Mouse (Mus musculus) forebrain, embryonic 13.5 days (tissue): ENCODE measurements around the gene Pemt. TPM values are rescaled to one million over a fixed set of nuclear protein-coding genes. Genes with fewer than 3 reads are reported as not detected.

ENCODE experiments used
- ATAC-seq: fragments of 200-750 bp; cut with Nextera tagmentation; 2 replicates; pipeline ENCODE4 v1.8.0; 2017
- H3K27ac ChIP-seq: fragments of 300-500 bp; sonication (generic); 2 replicates; pipeline ENCODE4 v1.5.1; 2015; ENCODE audit warnings: inconsistent platforms, mild to moderate bottlenecking, moderate library complexity
- H3K27me3 ChIP-seq: fragments of 300-500 bp; sonication (generic); 2 replicates; pipeline ENCODE4 v1.6.1; 2015; ENCODE audit warnings: mild to moderate bottlenecking, inconsistent platforms
- H3K36me3 ChIP-seq: fragments of 300-500 bp; sonication (generic); 2 replicates; pipeline ENCODE4 v1.6.1; 2015; ENCODE audit warnings: mild to moderate bottlenecking, inconsistent platforms; ENCODE audit not compliant: poor library complexity, severe bottlenecking
- H3K4me1 ChIP-seq: fragments of 300-500 bp; sonication (generic); 2 replicates; pipeline ENCODE4 v1.6.1; 2015; ENCODE audit warnings: inconsistent platforms
- H3K4me2 ChIP-seq: fragments of 300-500 bp; sonication (generic); 2 replicates; pipeline ENCODE4 v1.6.1; 2015; ENCODE audit warnings: inconsistent platforms, mild to moderate bottlenecking, moderate library complexity
- H3K4me3 ChIP-seq: fragments of 300-500 bp; sonication (generic); 2 replicates; pipeline ENCODE4 v1.5.1; 2015; ENCODE audit warnings: mild to moderate bottlenecking, inconsistent platforms
- H3K9ac ChIP-seq: fragments of 300-500 bp; sonication (generic); 2 replicates; pipeline ENCODE4 v1.6.1; 2015; ENCODE audit warnings: mild to moderate bottlenecking, inconsistent platforms
- H3K9me3 ChIP-seq: fragments of 300-500 bp; sonication (generic); replicated peaks from 2 replicates; pipeline ENCODE4 v1.6.1; 2016; ENCODE audit warnings: inconsistent platforms
- WGBS: fragments of 180-500 bp; shearing (Covaris S2); methylation state at CpG from one replicate; pipeline ENCODE4 v1.1.7; 2015; 5-methylcytosine and 5-hydroxymethylcytosine counted together
- polyA plus RNA-seq: library from polyadenylated mRNA; unstranded; fragments of >200 nt; fragmentation: Nextera tagmentation; extraction: Ambion mirVana; gene quantifications from 2 replicates; pipeline ENCODE4 v1.2.1, GENCODE M21; 2015

Pemt gene
- polyA plus RNA-seq: 4.3 and 7.0 TPM in 2 replicates

DNA sequence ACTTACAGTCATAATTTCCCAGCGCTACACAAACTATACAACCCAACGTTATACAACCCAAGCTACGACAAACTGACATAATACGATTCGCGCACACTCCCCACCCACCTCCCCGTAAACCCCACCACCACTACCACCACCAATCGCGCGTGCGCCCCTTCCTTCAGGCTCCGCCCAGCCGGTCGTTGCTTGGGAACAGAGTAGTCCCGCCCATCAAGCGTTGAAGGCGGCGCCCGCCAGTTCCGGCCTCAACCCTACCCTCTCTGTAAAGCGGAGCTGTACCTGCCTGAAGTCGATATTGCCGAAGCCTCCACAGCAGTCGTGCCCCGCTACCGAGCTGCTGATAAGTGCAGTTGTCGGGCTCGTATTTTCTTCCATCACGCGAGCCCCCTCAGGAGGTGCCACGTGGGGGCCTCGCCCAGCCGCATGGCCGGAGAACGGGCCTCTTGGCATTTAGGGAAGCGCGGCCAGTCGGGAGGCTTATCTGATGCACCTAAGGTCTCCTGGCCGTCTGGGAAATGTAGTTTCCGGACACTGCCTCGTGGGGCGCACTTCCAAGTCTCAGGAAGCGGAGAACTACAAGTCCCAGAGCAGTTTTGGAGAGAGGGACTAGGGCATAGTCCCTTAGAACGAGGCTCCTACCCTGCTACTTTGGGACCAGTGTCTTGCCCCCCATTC, at the start of gene Pemt:
Gene Pemt, minus strand, starts transcription at position 432 of the 678 bp plus-strand sequence.
- Histone ChIP-seq H3K9ac (peak within 1 kb of the TSS; percentile 63), H3K27ac (peak within 1 kb of the TSS; percentile 73), H3K36me3 (no peaks in the 10 kb centered on the region), H3K4me3 (peak within 1 kb of the TSS; percentile 51), H3K4me2 (peak within 1 kb of the TSS; percentile 63), H3K27me3 (0 out of 2 replicates have a peak, but pooled peaks cover 8% of the 10 kb centered on the region), H3K4me1 (peaks cover 6% of the 10 kb centered on the region; the same call in 1 of the 2 replicates), H3K9me3 (no peaks in the 10 kb centered on the region)
- under 1% methylated on average over 44 of the region's 44 CpGs for WGBS
- ATAC-seq: peak; percentile 99

DNA sequence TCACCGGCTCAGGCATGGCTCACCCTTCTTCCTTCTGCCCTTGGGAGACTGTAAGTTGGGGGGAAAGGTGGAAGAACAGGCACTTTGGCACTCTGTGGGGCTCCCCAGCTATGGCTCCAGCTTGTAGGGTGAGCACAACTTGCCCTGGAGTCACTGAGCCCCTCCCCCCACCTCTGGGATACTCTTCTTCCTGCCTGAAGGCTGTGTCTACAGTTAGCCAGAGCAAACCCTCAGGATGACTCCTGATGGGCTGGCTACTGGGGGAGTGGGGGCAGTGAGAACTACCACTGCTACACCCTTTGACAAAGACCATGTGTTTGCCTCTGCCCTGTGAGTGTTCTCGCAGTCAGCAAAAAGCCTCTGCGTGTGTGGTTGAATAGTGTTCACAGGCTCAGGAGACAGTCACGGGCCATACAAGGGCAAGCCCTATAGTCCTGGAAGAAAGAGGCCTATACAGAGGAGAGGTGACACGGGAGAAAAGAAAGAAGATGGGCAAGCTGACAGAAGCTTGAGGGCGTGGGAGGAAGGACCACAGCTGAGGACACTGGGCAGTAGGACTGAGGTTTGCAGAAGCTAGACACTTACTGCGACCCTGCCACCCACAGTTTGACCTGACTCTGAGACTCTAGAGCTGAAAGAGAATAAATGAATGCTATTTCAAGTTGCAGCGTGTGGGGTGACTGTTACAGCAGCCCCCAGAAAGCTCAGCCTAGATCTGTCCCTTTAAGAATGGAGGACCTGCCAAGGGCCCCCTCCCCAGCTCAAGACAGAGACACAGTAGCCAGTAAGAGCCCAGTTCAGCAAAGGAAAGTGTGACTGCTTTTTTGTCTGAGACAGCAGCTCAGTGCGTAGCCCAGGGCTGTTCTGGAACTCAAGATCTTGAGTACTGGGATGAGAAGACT, 48.9 kb upstream of the Pemt start:
- ATAC-seq: no peak
- no peak overlapping the region for H3K4me2 ChIP-seq
- no peak overlapping the region for H3K9ac ChIP-seq
- H3K27me3 ChIP-seq: no peaks in the 10 kb centered on the region
- no peaks in the 10 kb centered on the region for H3K9me3 ChIP-seq
- no peaks in the 10 kb centered on the region for H3K36me3 ChIP-seq
- WGBS: 48% methylated on average over 9 of the region's 9 CpGs
- H3K4me1 ChIP-seq: peaks cover 31% of the 10 kb centered on the region
- no peak overlapping the region for H3K4me3 ChIP-seq
- H3K27ac ChIP-seq: peak overlapping the region; percentile 69

DNA sequence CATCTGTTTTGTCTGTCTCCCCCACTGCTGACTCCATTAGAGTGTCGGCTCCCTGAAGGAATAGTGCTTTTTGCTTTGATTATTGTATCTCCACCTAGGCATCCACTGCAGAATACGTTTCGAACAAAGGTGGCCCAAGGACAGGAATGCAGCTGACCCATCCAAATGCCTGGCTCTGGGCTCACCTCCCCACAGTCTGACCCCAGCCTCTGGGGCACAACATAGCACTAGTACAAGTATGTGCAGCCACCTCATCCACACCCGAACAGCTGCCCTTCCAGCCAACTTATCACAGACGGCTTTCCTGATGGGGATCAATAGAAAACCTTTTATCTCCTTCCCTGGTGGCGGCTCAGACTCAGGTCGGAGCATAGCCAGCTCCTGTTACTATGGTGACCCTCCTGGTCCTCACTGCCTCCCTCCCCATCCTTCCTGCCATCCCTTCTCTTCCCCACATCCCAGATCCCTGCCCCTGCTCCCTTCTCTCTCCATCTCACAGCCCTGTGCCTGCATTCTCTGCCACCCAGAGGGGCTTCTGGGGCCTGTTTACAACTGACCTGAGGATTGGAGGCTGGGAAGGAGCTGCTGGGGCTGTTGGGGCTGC, 47.8 kb upstream of the Pemt start:
- Histone ChIP-seq H3K9me3 (no peaks in the 10 kb centered on the region), H3K4me2 (no peak overlapping the region), H3K27me3 (no peaks in the 10 kb centered on the region), H3K4me3 (no peak overlapping the region), H3K27ac (peak overlapping the region; percentile 69), H3K4me1 (peaks cover 35% of the 10 kb centered on the region), H3K36me3 (no peaks in the 10 kb centered on the region), H3K9ac (peak overlapping the region; percentile 34)
- WGBS: 18% methylated on average over 7 of the region's 7 CpGs
- ATAC-seq: peak; percentile 50; the same call in 1 of the 2 replicates

DNA sequence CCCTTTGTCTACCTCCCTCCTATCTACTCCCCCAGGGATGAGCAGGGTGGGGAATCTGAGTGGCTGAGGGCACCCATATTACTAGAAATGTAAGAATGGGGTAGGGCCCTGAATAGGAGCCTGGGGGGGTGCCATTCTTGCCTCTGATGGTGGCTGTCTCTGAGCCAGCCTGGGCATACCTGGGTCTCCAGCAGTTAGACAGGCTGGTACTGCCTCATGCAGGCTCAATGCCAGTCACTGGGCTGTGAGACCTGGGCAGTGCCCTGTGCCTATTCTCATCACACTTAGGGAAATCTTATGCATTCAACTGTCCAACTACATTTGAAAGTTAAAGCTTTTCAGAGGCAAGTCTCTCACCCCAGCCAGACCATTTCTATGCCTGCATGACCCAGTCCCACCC, 46.9 kb upstream of the Pemt start:
- peak overlapping the region; percentile 69; the same call in 1 of the 2 replicates for H3K27ac ChIP-seq

DNA sequence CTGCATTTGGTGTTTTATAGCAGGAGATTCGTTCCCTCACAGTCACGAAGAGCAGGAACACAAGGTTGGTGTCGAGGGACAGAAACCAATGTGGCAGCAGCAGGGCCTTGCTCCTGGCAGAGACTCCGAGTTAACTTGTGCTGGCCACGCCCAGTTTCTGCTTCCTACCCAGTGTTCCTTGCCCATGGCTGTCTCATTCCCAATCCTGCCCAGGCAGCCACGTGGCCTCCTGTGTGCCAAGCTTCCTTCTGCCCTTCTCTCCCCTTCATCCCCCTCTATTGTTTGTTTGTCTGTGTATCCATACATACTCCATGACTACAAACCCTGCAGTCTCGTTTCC, 45.1 kb upstream of the Pemt start:
- Histone ChIP-seq H3K9ac (no peak overlapping the region), H3K4me2 (no peak overlapping the region), H3K4me1 (peaks cover 37% of the 10 kb centered on the region), H3K4me3 (no peak overlapping the region), H3K36me3 (no peaks in the 10 kb centered on the region), H3K9me3 (no peaks in the 10 kb centered on the region), H3K27me3 (no peaks in the 10 kb centered on the region), H3K27ac (no peak overlapping the region)
- no peak for ATAC-seq
- WGBS: 76% methylated on average over 7 of the region's 7 CpGs

More for the DNA sequence above, 46.9 kb upstream of the Pemt start:
- no peak overlapping the region for H3K4me3 ChIP-seq
- H3K4me2 ChIP-seq: no peak overlapping the region
- no peak overlapping the region for H3K9ac ChIP-seq
- no peaks in the 10 kb centered on the region for H3K27me3 ChIP-seq
- H3K9me3 ChIP-seq: no peaks in the 10 kb centered on the region
- no peak for ATAC-seq
- no peaks in the 10 kb centered on the region for H3K36me3 ChIP-seq
- peaks cover 37% of the 10 kb centered on the region for H3K4me1 ChIP-seq

DNA sequence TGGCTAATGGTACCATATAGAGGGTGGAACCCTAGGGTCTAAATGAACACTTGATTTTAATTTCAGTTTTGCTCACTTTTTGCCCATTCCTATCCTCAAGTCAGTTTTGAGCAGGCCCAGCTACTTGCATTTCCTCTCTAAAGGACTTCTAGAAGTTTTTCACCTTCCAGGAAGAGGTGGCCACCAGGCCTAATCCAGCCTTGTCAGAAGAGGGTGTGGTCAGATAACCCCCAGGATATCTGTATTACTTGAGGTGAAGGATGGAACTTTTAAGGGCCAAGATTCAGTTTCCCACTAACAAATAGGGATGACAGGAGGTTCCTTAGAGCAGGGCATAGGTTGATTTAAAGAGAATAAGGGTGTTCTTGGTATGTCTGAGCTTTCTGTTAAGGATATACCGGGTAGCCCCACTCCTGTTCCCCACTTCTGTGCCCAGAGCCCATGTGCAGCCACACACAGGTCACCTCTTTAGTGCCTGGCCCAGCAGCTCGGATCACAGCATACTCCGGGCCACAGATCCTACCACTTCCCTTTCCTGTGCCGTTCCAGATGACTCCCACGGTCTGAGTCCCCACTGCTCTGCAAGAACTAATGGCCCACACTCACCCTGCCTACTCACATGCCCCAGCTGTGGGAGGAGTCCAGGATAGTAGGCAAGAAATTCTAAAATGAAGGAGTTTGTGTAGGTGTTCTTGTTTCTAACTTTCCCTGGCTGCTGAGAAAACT, 44.6 kb upstream of the Pemt start:
- no peak for ATAC-seq
- H3K36me3 ChIP-seq: no peaks in the 10 kb centered on the region
- H3K27ac ChIP-seq: no peak overlapping the region
- no peaks in the 10 kb centered on the region for H3K27me3 ChIP-seq
- H3K9ac ChIP-seq: no peak overlapping the region
- H3K4me3 ChIP-seq: no peak overlapping the region
- peaks cover 34% of the 10 kb centered on the region for H3K4me1 ChIP-seq
- H3K4me2 ChIP-seq: no peak overlapping the region
- no peaks in the 10 kb centered on the region for H3K9me3 ChIP-seq
- 85% methylated on average over 5 of the region's 5 CpGs for WGBS

- Histone ChIP-seq H3K9ac (no peak overlapping the region), H3K4me1 (peaks cover 16% of the 10 kb centered on the region), H3K27ac (no peak overlapping the region; the same call in 1 of the 2 replicates), H3K4me3 (no peak overlapping the region), H3K27me3 (no peaks in the 10 kb centered on the region), H3K9me3 (no peaks in the 10 kb centered on the region), H3K36me3 (no peaks in the 10 kb centered on the region), H3K4me2 (no peak overlapping the region)
- ATAC-seq: peak; percentile 63; the same call in 1 of the 2 replicates
- 31% methylated on average over 4 of the region's 4 CpGs for whole genome bisulfite sequencing
Measured at GRCm38 (mm10) chr11:60088947-60089346, 42.7 kb upstream of the Pemt start.

DNA sequence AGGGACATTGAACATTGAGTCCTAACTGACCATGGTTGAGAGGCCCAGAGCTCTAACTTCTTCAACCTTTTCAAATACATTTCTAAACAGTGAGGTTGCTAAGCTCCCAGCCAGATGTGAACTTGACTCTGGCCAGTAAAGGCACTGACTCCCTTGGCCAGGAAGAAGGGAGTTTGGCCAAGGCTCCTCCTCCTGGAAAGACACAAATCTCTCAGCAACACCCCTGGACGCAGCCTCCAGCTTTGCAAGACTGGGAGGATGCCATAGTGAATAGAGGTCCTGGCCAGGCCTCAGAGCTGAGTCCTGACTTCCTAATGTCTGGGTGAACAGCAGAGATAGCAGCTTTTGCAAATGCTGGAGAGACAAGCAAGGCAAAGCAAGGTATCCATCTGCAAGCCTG, 40.4 kb upstream of the Pemt start:
- no peaks in the 10 kb centered on the region for H3K9me3 ChIP-seq
- H3K4me3 ChIP-seq: no peak overlapping the region
- no peaks in the 10 kb centered on the region for H3K36me3 ChIP-seq
- H3K27me3 ChIP-seq: no peaks in the 10 kb centered on the region
- H3K27ac ChIP-seq: no peak overlapping the region
- 77% methylated on average over 1 of the region's 1 CpGs for WGBS
- H3K4me2 ChIP-seq: no peak overlapping the region
- ATAC-seq: no peak
- H3K9ac ChIP-seq: no peak overlapping the region
- H3K4me1 ChIP-seq: peaks cover 6% of the 10 kb centered on the region

DNA sequence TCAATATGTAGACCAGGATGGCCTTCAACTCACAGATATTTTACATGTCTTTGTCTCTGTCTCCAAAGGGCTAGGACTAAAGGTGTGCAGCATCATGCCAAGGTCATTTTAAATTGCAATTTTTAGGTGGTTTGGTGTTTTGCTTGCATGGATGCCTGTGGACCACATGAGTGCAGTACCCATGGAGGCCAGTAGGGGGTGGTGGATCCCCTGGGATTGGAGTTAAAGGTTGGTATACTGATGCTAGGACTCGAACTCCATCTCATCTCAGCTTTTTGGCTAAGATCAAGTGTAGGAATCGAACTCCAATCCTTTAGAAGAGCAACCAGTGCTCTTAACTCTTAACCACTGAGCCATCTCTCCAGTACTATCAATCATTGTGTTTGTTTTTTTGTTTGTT, 38.3 kb upstream of the Pemt start:
- no peaks in the 10 kb centered on the region for H3K9me3 ChIP-seq
- no peak overlapping the region for H3K27ac ChIP-seq
- no peak overlapping the region for H3K9ac ChIP-seq
- no peak overlapping the region for H3K4me3 ChIP-seq
- ATAC-seq: no peak
- H3K4me1 ChIP-seq: peaks cover 6% of the 10 kb centered on the region
- H3K4me2 ChIP-seq: no peak overlapping the region
- no peaks in the 10 kb centered on the region for H3K36me3 ChIP-seq
- 36% methylated on average over 2 of the region's 2 CpGs for WGBS
- H3K27me3 ChIP-seq: no peaks in the 10 kb centered on the region

GRCm38 (mm10) chr11:60076790-60077189, 30.5 kb upstream of the Pemt start:
- Histone ChIP-seq H3K27me3 (no peaks in the 10 kb centered on the region), H3K27ac (no peak overlapping the region), H3K9ac (no peak overlapping the region), H3K4me3 (no peak overlapping the region), H3K4me2 (no peak overlapping the region), H3K9me3 (no peaks in the 10 kb centered on the region), H3K4me1 (no peaks in the 10 kb centered on the region), H3K36me3 (no peaks in the 10 kb centered on the region)
- 14% methylated on average over 4 of the region's 4 CpGs for WGBS
- ATAC-seq: no peak

GRCm38 (mm10) chr11:60076183-60076582, 29.9 kb upstream of the Pemt start:
- Histone ChIP-seq H3K27ac (no peak overlapping the region), H3K9ac (no peak overlapping the region), H3K4me2 (no peak overlapping the region), H3K9me3 (no peaks in the 10 kb centered on the region), H3K4me3 (no peak overlapping the region), H3K36me3 (no peaks in the 10 kb centered on the region), H3K4me1 (no peaks in the 10 kb centered on the region), H3K27me3 (no peaks in the 10 kb centered on the region)
- ATAC-seq: no peak
- 78% methylated on average over 3 of the region's 3 CpGs for WGBS
